Mouse (Mus musculus): ENCODE data around the gene Chic2. TPM values are rescaled to one million over a fixed set of nuclear protein-coding genes. Genes with fewer than 3 reads are reported as not detected.

Chic2 gene
- polyA plus RNA-seq (2015; fragmentation: Nextera tagmentation; extraction: Ambion mirVana), result 34.7 and 39.0 TPM in 2 replicates

GRCm38 (mm10) chr5:75044310-75044904 is at the start of gene Chic2:
TSS of gene Chic2 (minus strand) at chr5:75044774.
- H3K4me3 ChIP-seq, result peak within 1 kb of the TSS; percentile 79
- 0% methylated on average over 70 of the region's 90 CpGs for WGBS
- ATAC-seq (ENCODE audit: low FRiP score), result peak; percentile 94

GRCm38 (mm10) chr5:75085906-75086305 is 41.3 kb upstream of the Chic2 start:
- 21% methylated on average over 4 of the region's 4 CpGs for WGBS

More at GRCm38 (mm10) chr5:75044310-75044904, at the start of gene Chic2:
- peaks cover 8% of the 10 kb centered on the region for H3K36me3 ChIP-seq
- peaks cover 25% of the 10 kb centered on the region for H3K4me1 ChIP-seq (replicated peaks)
- H3K27me3 ChIP-seq, result peaks cover 35% of the 10 kb centered on the region
- no peaks in the 10 kb centered on the region for H3K9me3 ChIP-seq
- H3K4me2 ChIP-seq, result peak within 1 kb of the TSS; percentile 86
- H3K27ac ChIP-seq, result peak within 1 kb of the TSS; percentile 89
- H3K9ac ChIP-seq, result peak within 1 kb of the TSS; percentile 97

GRCm38 (mm10) chr5:75085521-75085875 is 40.9 kb upstream of the Chic2 start:
- Histone ChIP-seq H3K4me3 (no peak overlapping the region), H3K27ac (no peak overlapping the region), H3K4me1 (replicated peaks) (peaks cover 19% of the 10 kb centered on the region), H3K36me3 (no peaks in the 10 kb centered on the region), H3K9ac (no peak overlapping the region), H3K27me3 (peaks cover 95% of the 10 kb centered on the region), H3K9me3 (no peaks in the 10 kb centered on the region), H3K4me2 (no peak overlapping the region)
- 0 out of 2 replicates have a peak, but pooled peaks have one; percentile 32 for ATAC-seq (ENCODE audit: low FRiP score)
- under 1% methylated on average over 17 of the region's 17 CpGs for WGBS

More at GRCm38 (mm10) chr5:75085906-75086305, 41.3 kb upstream of the Chic2 start:
- Histone ChIP-seq H3K27me3 (peaks cover 92% of the 10 kb centered on the region), H3K27ac (no peak overlapping the region), H3K9ac (no peak overlapping the region), H3K4me2 (no peak overlapping the region), H3K36me3 (no peaks in the 10 kb centered on the region), H3K4me3 (no peak overlapping the region), H3K9me3 (no peaks in the 10 kb centered on the region), H3K4me1 (replicated peaks) (peaks cover 19% of the 10 kb centered on the region)
- ATAC-seq (ENCODE audit: low FRiP score), result no peak

GRCm38 (mm10) chr5:75084871-75085520 is 40.4 kb upstream of the Chic2 start:
- Histone ChIP-seq H3K4me1 (replicated peaks) (peaks cover 19% of the 10 kb centered on the region), H3K4me2 (peak overlapping the region; percentile 27), H3K27me3 (peaks cover 95% of the 10 kb centered on the region), H3K27ac (no peak overlapping the region), H3K9ac (no peak overlapping the region), H3K9me3 (no peaks in the 10 kb centered on the region), H3K36me3 (no peaks in the 10 kb centered on the region), H3K4me3 (no peak overlapping the region)
- peak; percentile 46; the same call in 1 of the 2 replicates for ATAC-seq (ENCODE audit: low FRiP score)
- WGBS, result under 1% methylated on average over 25 of the region's 25 CpGs

- no peak for ATAC-seq (ENCODE audit: low FRiP score)
- H3K27me3 ChIP-seq, result peaks cover 95% of the 10 kb centered on the region
- under 1% methylated on average over 8 of the region's 8 CpGs for WGBS
- H3K9me3 ChIP-seq, result no peaks in the 10 kb centered on the region
- peaks cover 19% of the 10 kb centered on the region for H3K4me1 ChIP-seq (replicated peaks)
- H3K4me3 ChIP-seq, result no peak overlapping the region
- H3K36me3 ChIP-seq, result no peaks in the 10 kb centered on the region
- 0 out of 2 replicates have a peak overlapping the region, but pooled peaks have one; percentile 15 for H3K4me2 ChIP-seq
- H3K27ac ChIP-seq, result no peak overlapping the region
- H3K9ac ChIP-seq, result no peak overlapping the region
These were observed 39.9 kb upstream of the Chic2 start for GRCm38 (mm10) chr5:75084393-75084870.

- Histone ChIP-seq H3K36me3 (no peaks in the 10 kb centered on the region), H3K9me3 (no peaks in the 10 kb centered on the region), H3K9ac (no peak overlapping the region), H3K4me1 (replicated peaks) (peaks cover 19% of the 10 kb centered on the region), H3K4me3 (no peak overlapping the region), H3K27me3 (peaks cover 96% of the 10 kb centered on the region), H3K27ac (no peak overlapping the region), H3K4me2 (peak overlapping the region; percentile 15; the same call in 1 of the 2 replicates)
- no peak for ATAC-seq (ENCODE audit: low FRiP score)
- 1% methylated on average over 27 of the region's 27 CpGs for WGBS
These were observed 39.2 kb upstream of the Chic2 start for GRCm38 (mm10) chr5:75083591-75084392.

- H3K4me3 ChIP-seq, result no peak overlapping the region
- peaks cover 98% of the 10 kb centered on the region for H3K27me3 ChIP-seq
- no peaks in the 10 kb centered on the region for H3K9me3 ChIP-seq
- H3K36me3 ChIP-seq, result no peaks in the 10 kb centered on the region
- H3K4me1 ChIP-seq (replicated peaks), result peaks cover 19% of the 10 kb centered on the region
- no peak overlapping the region for H3K4me2 ChIP-seq
- no peak overlapping the region for H3K27ac ChIP-seq
- H3K9ac ChIP-seq, result no peak overlapping the region
- no peak for ATAC-seq (ENCODE audit: low FRiP score)
- WGBS, result 1% methylated on average over 13 of the region's 14 CpGs
These were observed 38.5 kb upstream of the Chic2 start for GRCm38 (mm10) chr5:75083061-75083460.

- WGBS, result 3% methylated on average over 6 of the region's 6 CpGs
- H3K36me3 ChIP-seq, result no peaks in the 10 kb centered on the region
- no peak overlapping the region for H3K9ac ChIP-seq
- H3K4me3 ChIP-seq, result no peak overlapping the region
- H3K27ac ChIP-seq, result no peak overlapping the region
- ATAC-seq (ENCODE audit: low FRiP score), result no peak
- H3K9me3 ChIP-seq, result no peaks in the 10 kb centered on the region
- H3K4me2 ChIP-seq, result no peak overlapping the region
- peaks cover 97% of the 10 kb centered on the region for H3K27me3 ChIP-seq
- peaks cover 19% of the 10 kb centered on the region for H3K4me1 ChIP-seq (replicated peaks)
These were observed 37.9 kb upstream of the Chic2 start for GRCm38 (mm10) chr5:75082439-75082838.

- Histone ChIP-seq H3K36me3 (no peaks in the 10 kb centered on the region), H3K27me3 (peaks cover 98% of the 10 kb centered on the region), H3K4me3 (no peak overlapping the region), H3K27ac (no peak overlapping the region), H3K4me1 (replicated peaks) (peaks cover 32% of the 10 kb centered on the region), H3K9me3 (no peaks in the 10 kb centered on the region), H3K9ac (no peak overlapping the region), H3K4me2 (no peak overlapping the region)
- under 1% methylated on average over 7 of the region's 7 CpGs for WGBS
- ATAC-seq (ENCODE audit: low FRiP score), result no peak
These were observed 35.0 kb upstream of the Chic2 start for GRCm38 (mm10) chr5:75079564-75079963.

GRCm38 (mm10) chr5:75077051-75077380 is 32.4 kb upstream of the Chic2 start:
- Histone ChIP-seq H3K9ac (no peak overlapping the region), H3K27ac (no peak overlapping the region), H3K9me3 (no peaks in the 10 kb centered on the region), H3K36me3 (no peaks in the 10 kb centered on the region), H3K4me1 (replicated peaks) (peaks cover 39% of the 10 kb centered on the region), H3K4me2 (peak overlapping the region; percentile 63), H3K27me3 (peaks cover 99% of the 10 kb centered on the region), H3K4me3 (peak overlapping the region; percentile 40)
- no peak for ATAC-seq (ENCODE audit: low FRiP score)
- under 1% methylated on average over 19 of the region's 19 CpGs for WGBS

- ATAC-seq (ENCODE audit: low FRiP score), result no peak
- WGBS, result under 1% methylated on average over 17 of the region's 17 CpGs
- H3K4me3 ChIP-seq, result peak overlapping the region; percentile 40
- peak overlapping the region; percentile 63 for H3K9ac ChIP-seq
- H3K4me2 ChIP-seq, result peak overlapping the region; percentile 63
- H3K36me3 ChIP-seq, result no peaks in the 10 kb centered on the region
- H3K4me1 ChIP-seq (replicated peaks), result peaks cover 42% of the 10 kb centered on the region
- no peak overlapping the region for H3K27ac ChIP-seq
- no peaks in the 10 kb centered on the region for H3K9me3 ChIP-seq
- peaks cover 99% of the 10 kb centered on the region for H3K27me3 ChIP-seq
These were observed 31.9 kb upstream of the Chic2 start for GRCm38 (mm10) chr5:75076326-75077050.
